Mouse (Mus musculus) olfactory bulb, adult 2 months (tissue): ENCODE results near the gene Nav3.

Experiments
- CTCF ChIP-seq: fragments of 200-500 bp; IDR thresholded peaks from 2 replicates; pipeline ENCODE4 v1.5.1; 2012; ENCODE audit warnings: low read depth, mild to moderate bottlenecking, low read length, moderate library complexity; ENCODE audit not compliant: insufficient read depth
- POLR2A ChIP-seq: fragments of 200-500 bp; IDR thresholded peaks from 2 replicates; pipeline ENCODE4 v1.6.1; 2012; ENCODE audit warnings: mild to moderate bottlenecking, low read depth, low read length, moderate library complexity; ENCODE audit not compliant: insufficient read depth

DNA sequence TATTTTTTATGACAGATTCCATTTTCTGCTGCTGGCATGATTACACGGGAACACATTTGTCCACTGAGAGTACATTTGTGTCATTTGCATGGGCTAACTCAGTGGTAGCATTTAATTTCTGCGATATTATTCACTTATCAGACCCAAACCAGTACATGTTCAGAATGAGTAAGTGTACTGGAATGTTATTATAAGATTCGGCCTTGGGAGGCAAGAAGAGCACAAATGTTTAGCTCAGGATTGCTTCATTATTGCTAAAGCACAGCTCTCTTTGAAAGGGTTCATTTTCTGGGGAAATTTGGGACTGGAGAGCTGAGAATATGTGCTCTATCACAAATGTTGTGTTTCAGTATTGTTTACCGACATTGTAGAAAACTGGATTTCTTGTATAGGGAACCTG lies 788.6 kb downstream of the Nav3 start:
- TF ChIP-seq CTCF (no peak), POLR2A (no peak)
